Mouse (Mus musculus) intestine, postnatal 0 days (tissue): Measurements from ENCODE around the gene Errfi1. TPM values are rescaled to one million over a fixed set of nuclear protein-coding genes. Genes with fewer than 3 reads are reported as not detected.
A peak's percentile ranks its signal among the peaks of the same experiment; 100 is the strongest.

ENCODE experiments used
- ATAC-seq: fragments of 200-750 bp; cut with Nextera tagmentation; 2 replicates; pipeline ENCODE4 v1.8.0; 2017; ENCODE audit warnings: mild to moderate bottlenecking, moderate TSS enrichment, moderate library complexity
- H3K27ac ChIP-seq: fragments of 300-500 bp; sonication (generic); 2 replicates; pipeline ENCODE4 v1.5.1; 2014; ENCODE audit warnings: mild to moderate bottlenecking, low read depth, low read length, moderate library complexity
- H3K27me3 ChIP-seq: fragments of 300-500 bp; sonication (generic); replicated peaks from 2 replicates; pipeline ENCODE4 v1.6.1; 2014; ENCODE audit warnings: low read length, mixed read lengths; ENCODE audit not compliant: control insufficient read depth, insufficient read depth
- H3K36me3 ChIP-seq: fragments of 300-500 bp; sonication (generic); 2 replicates; pipeline ENCODE4 v1.6.1; 2014; ENCODE audit warnings: mild to moderate bottlenecking, moderate library complexity; ENCODE audit not compliant: control insufficient read depth, insufficient read depth
- H3K4me1 ChIP-seq: fragments of 300-500 bp; sonication (generic); replicated peaks from 2 replicates; pipeline ENCODE4 v1.6.1; 2014; ENCODE audit warnings: antibody characterized with exemption, low read length, mixed read lengths; ENCODE audit not compliant: control insufficient read depth, insufficient read depth
- H3K4me2 ChIP-seq: fragments of 300-500 bp; sonication (generic); replicated peaks from 2 replicates; pipeline ENCODE4 v1.6.1; 2014; ENCODE audit warnings: low read depth, mild to moderate bottlenecking, moderate library complexity
- H3K4me3 ChIP-seq: fragments of 300-500 bp; sonication (generic); 2 replicates; pipeline ENCODE4 v1.5.1; 2014; ENCODE audit warnings: low read depth, low read length
- H3K9ac ChIP-seq: fragments of 300-500 bp; sonication (generic); 2 replicates; pipeline ENCODE4 v1.6.1; 2014; ENCODE audit warnings: mild to moderate bottlenecking, low read depth, low read length
- H3K9me3 ChIP-seq: fragments of 300-500 bp; sonication (generic); 2 replicates; pipeline ENCODE4 v1.6.1; 2016; ENCODE audit warnings: mixed run types; ENCODE audit not compliant: control insufficient read depth
- CTCF ChIP-seq: sonication (generic); IDR thresholded peaks from 2 replicates; pipeline ENCODE4 v1.5.1; 2016; ENCODE audit warnings: low read depth, mild to moderate bottlenecking, control low read depth, antibody characterized with exemption, moderate library complexity
- WGBS: fragments of 180-500 bp; shearing (Covaris S2); extraction: QIAGEN DNeasy Blood & Tissue Kit; methylation state at CpG from one replicate; pipeline ENCODE4 v1.1.7; 2014; 5-methylcytosine and 5-hydroxymethylcytosine counted together
- polyA plus RNA-seq: library from polyadenylated mRNA; unstranded; fragments of >200 nt; fragmentation: Nextera tagmentation; extraction: Ambion mirVana; gene quantifications from 2 replicates; pipeline ENCODE4 v1.2.1, GENCODE M21; 2015

Gene Errfi1
- polyA plus RNA-seq, 1 experiment from 2014 or later, result 27.7 TPM

- no peak overlapping the region for H3K27ac ChIP-seq
- WGBS, result 83% methylated on average over 5 of the region's 5 CpGs
- no peak overlapping the region for H3K4me2 ChIP-seq
- no peaks in the 10 kb centered on the region for H3K27me3 ChIP-seq
- ATAC-seq, result no peak
- no peaks in the 10 kb centered on the region for H3K4me1 ChIP-seq
- H3K9me3 ChIP-seq, result no peaks in the 10 kb centered on the region
- no peak overlapping the region for H3K4me3 ChIP-seq
- no peak overlapping the region for H3K9ac ChIP-seq
- no peak for TF ChIP-seq CTCF
- H3K36me3 ChIP-seq, result no peaks in the 10 kb centered on the region
Measured at GRCm38 (mm10) chr4:150842045-150842444, 11.7 kb upstream of the Errfi1 start.

GRCm38 (mm10) chr4:150843181-150843580 lies 10.5 kb upstream of the Errfi1 start:
- no peak overlapping the region for H3K27ac ChIP-seq
- H3K9ac ChIP-seq, result no peak overlapping the region
- peak; percentile 22; the same call in 1 of the 2 replicates for ATAC-seq
- no peaks in the 10 kb centered on the region for H3K27me3 ChIP-seq
- H3K4me2 ChIP-seq, result no peak overlapping the region
- H3K9me3 ChIP-seq, result no peaks in the 10 kb centered on the region
- H3K36me3 ChIP-seq, result no peaks in the 10 kb centered on the region
- WGBS, result 70% methylated on average over 7 of the region's 7 CpGs
- no peak for TF ChIP-seq CTCF
- H3K4me1 ChIP-seq, result no peaks in the 10 kb centered on the region
- H3K4me3 ChIP-seq, result no peak overlapping the region

GRCm38 (mm10) chr4:150846316-150846715 lies 7.4 kb upstream of the Errfi1 start:
- no peaks in the 10 kb centered on the region for H3K27me3 ChIP-seq
- no peak overlapping the region for H3K9ac ChIP-seq
- H3K27ac ChIP-seq, result no peak overlapping the region
- H3K4me3 ChIP-seq, result no peak overlapping the region
- H3K4me2 ChIP-seq, result no peak overlapping the region
- TF ChIP-seq CTCF, result no peak
- no peaks in the 10 kb centered on the region for H3K36me3 ChIP-seq
- H3K4me1 ChIP-seq, result 0 out of 2 replicates have a peak, but pooled peaks cover under 1% of the 10 kb centered on the region
- no peak for ATAC-seq
- no peaks in the 10 kb centered on the region for H3K9me3 ChIP-seq
- WGBS, result 75% methylated on average over 8 of the region's 8 CpGs

GRCm38 (mm10) chr4:150849964-150850363 lies 3.8 kb upstream of the Errfi1 start:
- Histone ChIP-seq H3K4me2 (no peak overlapping the region), H3K9ac (no peak overlapping the region), H3K4me1 (0 out of 2 replicates have a peak, but pooled peaks cover 3% of the 10 kb centered on the region), H3K9me3 (no peaks in the 10 kb centered on the region), H3K36me3 (no peaks in the 10 kb centered on the region), H3K27me3 (no peaks in the 10 kb centered on the region), H3K27ac (no peak overlapping the region), H3K4me3 (no peak overlapping the region)
- no peak for ATAC-seq
- TF ChIP-seq CTCF, result peak; percentile 75
- 41% methylated on average over 10 of the region's 10 CpGs for WGBS

GRCm38 (mm10) chr4:150850893-150851292 lies 2.8 kb upstream of the Errfi1 start:
- Histone ChIP-seq H3K27ac (peak overlapping the region; percentile 50; the same call in 1 of the 2 replicates), H3K4me1 (0 out of 2 replicates have a peak, but pooled peaks cover 3% of the 10 kb centered on the region)
- whole genome bisulfite sequencing, result 47% methylated on average over 4 of the region's 4 CpGs

GRCm38 (mm10) chr4:150852045-150852444 lies 1.7 kb upstream of the Errfi1 start:
- no peak for TF ChIP-seq CTCF
- Histone ChIP-seq H3K4me2 (no peak overlapping the region), H3K9me3 (no peaks in the 10 kb centered on the region), H3K36me3 (no peaks in the 10 kb centered on the region), H3K27me3 (no peaks in the 10 kb centered on the region), H3K4me1 (0 out of 2 replicates have a peak, but pooled peaks cover 3% of the 10 kb centered on the region), H3K4me3 (no peak overlapping the region), H3K9ac (no peak overlapping the region), H3K27ac (peak overlapping the region; percentile 99; the same call in 1 of the 2 replicates)
- WGBS, result 26% methylated on average over 8 of the region's 8 CpGs
- no peak for ATAC-seq

More at GRCm38 (mm10) chr4:150850893-150851292, 2.8 kb upstream of the Errfi1 start:
- no peak for TF ChIP-seq CTCF
- H3K9ac ChIP-seq, result no peak overlapping the region
- ATAC-seq, result no peak
- no peaks in the 10 kb centered on the region for H3K27me3 ChIP-seq
- no peak overlapping the region for H3K4me3 ChIP-seq
- H3K36me3 ChIP-seq, result no peaks in the 10 kb centered on the region
- no peaks in the 10 kb centered on the region for H3K9me3 ChIP-seq
- no peak overlapping the region for H3K4me2 ChIP-seq
